Mouse (Mus musculus) megakaryocyte, embryonic 14.5 days (primary cell): ENCODE results near the gene Pdzrn3.

Experiments used
- FLI1 ChIP-seq: IDR thresholded peaks from 2 replicates; pipeline ENCODE4 v1.6.1; 2012; ENCODE audit warnings: low read length, inconsistent platforms, mixed read lengths
- GATA1 ChIP-seq: IDR thresholded peaks from 3 replicates; pipeline ENCODE4 v1.6.1; 2012; ENCODE audit warnings: mixed read lengths, low read length, inconsistent platforms, borderline replicate concordance

- TF ChIP-seq GATA1 (no peak), FLI1 (no peak)
These were observed 15.4 kb downstream of the Pdzrn3 start for GRCm38 (mm10) chr6:101362268-101362667.
